Mouse (Mus musculus) regulatory T cell (primary cell): ENCODE results near the gene Sval1.

Experiments
- in situ Hi-C: fragments of 300-600 bp; cut with MboI, MseI; formaldehyde crosslinking; loops from one replicate; pipeline ENCODE4 v1.15.1; 2025; ENCODE audit warnings: high pct_unique_total_duplicates

The Sval1 gene

GRCm38 (mm10) chr6:41951330-41951729 is at the start of gene Sval1:
Sval1 (plus strand) TSS chr6:41951630.
- in situ Hi-C loops: no loop called here

GRCm38 (mm10) chr6:41911625-41912024 is 39.8 kb upstream of the Sval1 start:
- in situ Hi-C loops: no loop called here

- in situ Hi-C loops: loop anchor here (5.0 kb wide), 1 partner anchor 467 kb away; no protein-coding TSS in a partner anchor
These were observed 36.5 kb upstream of the Sval1 start for GRCm38 (mm10) chr6:41914883-41915282.

DNA sequence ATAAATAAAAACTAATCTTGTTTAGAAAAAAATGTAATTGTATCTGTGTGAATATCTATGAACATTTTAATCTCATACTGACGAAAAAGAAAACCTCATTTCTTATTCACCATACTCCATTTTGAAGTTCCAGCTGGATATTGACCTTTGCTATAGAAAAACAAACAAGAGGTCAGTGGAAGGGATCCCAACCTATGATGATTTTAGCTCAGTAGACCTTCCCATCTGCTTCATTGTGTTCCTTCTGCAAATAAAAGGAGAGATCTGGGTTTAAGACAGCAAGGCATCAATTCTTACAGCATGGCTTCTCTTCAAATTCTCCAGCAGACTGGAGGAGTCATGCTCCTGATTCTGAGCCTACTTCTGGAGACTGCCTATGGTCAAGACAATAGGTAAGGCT is 16.4 kb downstream of the Sval1 start, which contains the start of gene Sval3:
Gene Sval3 (plus strand): TSS at position 301 of the 400 bp plus-strand sequence.
- in situ Hi-C loops: loop anchor here (10.0 kb wide), 1 partner anchor 57 kb away; no protein-coding TSS in a partner anchor
